Mouse (Mus musculus): ENCODE measurements around the gene 4930539E08Rik. TPM values are rescaled to one million over a fixed set of nuclear protein-coding genes. Genes with fewer than 3 reads are reported as not detected.

The 4930539E08Rik gene
- total RNA-seq, 2 experiments from 2014 or later: 0.96 to 1.4 TPM

- ATAC-seq (replicated peaks; ENCODE audit: poor library complexity): no peak
These were observed 16.9 kb downstream of the 4930539E08Rik start for GRCm38 (mm10) chr17:28898249-28898648.

- no peak for ATAC-seq (replicated peaks; ENCODE audit: poor library complexity)
These were observed 17.3 kb downstream of the 4930539E08Rik start for GRCm38 (mm10) chr17:28897817-28898216.

GRCm38 (mm10) chr17:28896095-28896780 is 18.9 kb downstream of the 4930539E08Rik start:
- 0 out of 2 replicates have a peak, but pooled peaks have one; percentile 44 for ATAC-seq (replicated peaks; ENCODE audit: poor library complexity)

DNA sequence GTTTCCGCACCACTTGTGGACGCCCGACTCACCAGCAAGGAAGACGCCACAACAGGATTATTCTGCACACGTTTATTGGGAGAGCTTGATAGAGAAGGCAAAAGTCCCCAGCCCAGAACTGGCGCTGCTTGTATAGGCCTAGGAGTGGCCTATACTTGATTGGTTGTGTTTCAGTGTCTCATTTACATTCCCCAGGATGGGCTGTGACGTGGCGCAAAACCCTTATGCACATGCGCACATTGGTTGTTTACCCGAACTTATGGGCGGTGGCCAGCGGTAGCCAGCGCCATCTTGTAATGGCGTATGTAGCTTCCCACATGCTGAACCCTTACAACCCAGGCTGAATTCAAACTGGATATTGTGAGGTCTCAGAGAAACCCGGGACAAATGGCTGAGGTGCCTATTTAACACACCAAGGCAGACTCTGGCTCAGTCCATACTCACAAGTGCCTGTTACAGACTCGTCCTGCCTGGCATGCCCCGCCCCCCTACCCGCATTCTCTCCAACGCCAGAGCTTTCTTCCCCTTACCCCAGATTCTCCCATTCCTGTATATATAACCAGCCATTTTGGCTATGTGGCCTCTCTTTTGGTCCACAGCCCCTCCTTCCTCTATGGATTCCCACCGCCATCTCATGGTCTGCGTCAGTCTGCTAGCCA is 19.8 kb downstream of the 4930539E08Rik start:
- ATAC-seq (replicated peaks; ENCODE audit: poor library complexity): no peak

DNA sequence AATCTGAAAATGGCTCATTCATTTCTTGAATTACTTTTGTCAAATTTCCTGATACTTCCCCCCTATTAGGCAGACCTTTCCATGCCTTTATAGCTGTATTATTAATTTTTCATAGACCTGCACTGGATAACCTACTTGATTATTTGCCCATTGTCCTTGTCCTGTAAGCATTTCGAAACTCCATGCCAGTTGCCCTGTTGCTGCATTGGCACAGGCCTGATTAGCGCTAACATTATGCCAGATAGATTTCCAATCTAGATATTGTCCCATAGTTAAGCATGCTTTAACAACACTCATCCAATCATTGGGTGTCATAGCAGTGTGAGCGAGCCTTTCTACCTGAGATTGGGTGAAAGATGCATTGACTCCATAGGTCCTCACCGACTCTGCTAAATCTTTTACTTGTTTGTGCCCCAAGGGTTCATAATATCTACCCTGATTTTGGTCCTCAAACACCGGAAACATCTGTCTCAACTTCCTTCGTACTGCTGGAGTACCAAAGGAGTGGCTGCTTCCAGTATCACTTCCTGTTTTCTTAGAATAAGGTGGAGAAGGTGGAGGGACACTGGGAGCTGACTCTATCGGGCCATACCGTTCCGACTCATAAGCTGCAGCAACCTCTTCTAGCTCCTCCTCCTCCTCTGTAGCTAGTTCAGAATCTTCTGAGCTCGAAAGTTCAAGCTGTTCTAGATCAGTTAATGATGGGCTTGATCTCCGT is 20.9 kb downstream of the 4930539E08Rik start:
- peak; percentile 76 for ATAC-seq (replicated peaks; ENCODE audit: poor library complexity)

GRCm38 (mm10) chr17:28886266-28886665 is 28.9 kb downstream of the 4930539E08Rik start:
- no peak for ATAC-seq (replicated peaks; ENCODE audit: poor library complexity)

DNA sequence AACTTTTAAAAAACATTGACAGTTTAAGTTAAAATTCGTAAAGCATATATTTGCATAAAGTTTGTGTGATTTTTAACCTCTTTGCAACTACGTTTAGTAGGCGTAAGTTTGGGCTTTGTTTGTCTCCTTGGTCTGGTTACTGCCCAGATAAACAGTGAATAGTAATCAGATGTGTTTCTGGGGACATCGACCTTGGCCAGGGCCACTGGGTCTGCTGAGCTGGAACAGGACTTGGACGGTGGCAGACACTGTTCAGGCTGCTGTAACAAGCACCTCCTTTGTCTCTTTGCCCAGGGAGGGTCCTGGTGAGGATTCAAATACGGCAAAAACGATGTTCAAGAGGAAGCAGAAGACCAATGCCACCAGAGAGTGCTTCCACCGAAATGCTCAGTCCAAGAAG is 29.9 kb downstream of the 4930539E08Rik start:
- ATAC-seq (replicated peaks; ENCODE audit: poor library complexity): no peak

DNA sequence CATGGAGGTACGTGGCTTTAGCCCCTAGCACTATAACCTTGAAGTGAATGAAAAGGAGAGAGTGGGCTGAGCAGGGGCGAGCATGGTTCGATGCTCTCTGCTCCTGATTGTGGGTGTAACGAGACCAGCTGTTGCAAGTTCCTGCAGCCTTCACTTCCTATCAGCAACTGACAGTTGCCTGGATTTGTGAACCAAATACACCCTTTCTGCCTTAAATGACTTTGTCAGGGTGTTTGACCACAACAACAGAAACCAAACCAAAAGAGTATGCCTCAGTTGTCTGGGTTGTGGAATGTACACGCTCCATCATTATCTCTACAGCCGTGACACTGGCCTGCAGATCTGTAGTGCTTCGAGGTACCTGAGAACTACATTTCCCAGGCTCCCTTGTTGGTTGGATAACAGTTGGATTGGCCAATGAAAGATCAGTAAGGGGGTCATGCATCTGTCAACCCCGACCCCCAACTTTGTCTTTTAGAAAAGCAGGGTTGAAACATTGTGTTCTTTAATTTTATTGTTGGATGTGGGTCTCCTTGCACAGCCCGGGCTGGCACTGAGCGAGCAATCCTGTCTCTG is 31.1 kb downstream of the 4930539E08Rik start:
- peak; percentile 23; the same call in 1 of the 2 replicates for ATAC-seq (replicated peaks; ENCODE audit: poor library complexity)

- no peak for ATAC-seq (replicated peaks; ENCODE audit: poor library complexity)
These were observed 32.3 kb downstream of the 4930539E08Rik start for GRCm38 (mm10) chr17:28882810-28883209.

DNA sequence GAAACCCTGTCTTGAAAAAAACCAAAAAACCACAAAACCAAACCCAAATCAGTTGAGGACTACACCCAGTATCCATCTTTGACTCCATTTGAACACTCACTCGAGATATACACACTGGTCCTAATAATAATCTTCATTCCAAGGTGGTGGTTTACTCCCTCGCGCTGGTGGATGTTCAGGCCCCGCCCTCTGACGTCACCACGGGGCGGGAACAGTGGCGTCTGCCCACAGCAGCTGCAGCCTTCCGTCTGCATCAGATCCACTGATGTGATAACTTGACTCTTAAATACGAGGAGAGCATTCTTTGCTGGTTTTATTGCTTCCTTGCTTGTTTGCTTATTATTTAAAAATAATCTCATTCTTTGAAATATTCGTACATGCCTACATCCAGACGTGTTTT is 32.8 kb downstream of the 4930539E08Rik start:
- peak; percentile 95 for ATAC-seq (replicated peaks; ENCODE audit: poor library complexity)

- peak; percentile 65 for ATAC-seq (replicated peaks; ENCODE audit: poor library complexity)
These were observed 35.2 kb downstream of the 4930539E08Rik start for GRCm38 (mm10) chr17:28879931-28880391.

- peak; percentile 70 for ATAC-seq (replicated peaks; ENCODE audit: poor library complexity)
These were observed 38.3 kb downstream of the 4930539E08Rik start for GRCm38 (mm10) chr17:28876821-28877220.

GRCm38 (mm10) chr17:28876331-28876730 is 38.8 kb downstream of the 4930539E08Rik start:
- no peak for ATAC-seq (replicated peaks; ENCODE audit: poor library complexity)

GRCm38 (mm10) chr17:28875316-28875715 is 39.8 kb downstream of the 4930539E08Rik start:
- ATAC-seq (replicated peaks; ENCODE audit: poor library complexity): no peak

DNA sequence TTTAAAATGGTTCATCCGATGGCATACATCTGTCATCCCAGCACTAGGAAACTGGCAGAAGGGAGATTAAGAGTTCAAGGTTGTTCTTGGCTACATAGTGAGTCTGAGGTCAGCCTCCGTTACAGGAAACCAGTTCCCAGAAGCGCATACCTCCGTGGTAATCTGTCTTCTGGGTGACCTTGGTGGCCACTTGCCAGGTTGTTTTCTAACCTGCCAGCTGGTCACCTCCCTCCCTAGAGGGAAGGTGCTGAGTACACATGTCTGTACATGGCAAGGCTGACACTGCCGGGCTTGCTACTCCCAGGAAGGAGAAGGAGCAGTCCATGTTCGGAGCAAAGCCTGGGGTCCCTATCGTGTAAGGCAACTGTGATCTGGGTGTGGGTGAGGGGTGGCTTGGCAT is 40.3 kb downstream of the 4930539E08Rik start:
- ATAC-seq (replicated peaks; ENCODE audit: poor library complexity): no peak

GRCm38 (mm10) chr17:28874216-28874615 is 40.9 kb downstream of the 4930539E08Rik start:
- ATAC-seq (replicated peaks; ENCODE audit: poor library complexity): no peak

- ATAC-seq (replicated peaks; ENCODE audit: poor library complexity): peak; percentile 32
These were observed 42.8 kb downstream of the 4930539E08Rik start for GRCm38 (mm10) chr17:28872322-28872721.

DNA sequence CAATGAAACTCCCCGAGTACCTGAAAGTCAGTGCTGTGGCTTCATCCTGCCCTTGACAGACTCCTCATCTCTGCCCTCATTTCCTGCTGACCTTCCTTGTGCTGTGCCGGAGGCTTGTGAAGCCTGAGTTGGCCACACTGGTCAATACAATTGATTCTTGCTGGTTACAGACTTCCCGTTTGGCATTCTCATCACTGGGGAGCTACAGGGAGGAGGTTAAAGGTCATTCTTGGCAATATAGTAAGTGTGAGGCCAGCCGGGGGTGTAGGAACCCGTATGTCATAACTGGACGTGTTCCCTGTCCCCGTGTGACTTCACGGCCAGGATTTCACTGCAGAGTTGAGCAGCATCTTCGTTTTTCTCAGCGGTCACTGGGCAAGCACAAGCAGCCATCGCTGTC is 43.3 kb downstream of the 4930539E08Rik start:
- no peak for ATAC-seq (replicated peaks; ENCODE audit: poor library complexity)

- no peak for ATAC-seq (replicated peaks; ENCODE audit: poor library complexity)
These were observed 44.7 kb downstream of the 4930539E08Rik start for GRCm38 (mm10) chr17:28870435-28870834.

DNA sequence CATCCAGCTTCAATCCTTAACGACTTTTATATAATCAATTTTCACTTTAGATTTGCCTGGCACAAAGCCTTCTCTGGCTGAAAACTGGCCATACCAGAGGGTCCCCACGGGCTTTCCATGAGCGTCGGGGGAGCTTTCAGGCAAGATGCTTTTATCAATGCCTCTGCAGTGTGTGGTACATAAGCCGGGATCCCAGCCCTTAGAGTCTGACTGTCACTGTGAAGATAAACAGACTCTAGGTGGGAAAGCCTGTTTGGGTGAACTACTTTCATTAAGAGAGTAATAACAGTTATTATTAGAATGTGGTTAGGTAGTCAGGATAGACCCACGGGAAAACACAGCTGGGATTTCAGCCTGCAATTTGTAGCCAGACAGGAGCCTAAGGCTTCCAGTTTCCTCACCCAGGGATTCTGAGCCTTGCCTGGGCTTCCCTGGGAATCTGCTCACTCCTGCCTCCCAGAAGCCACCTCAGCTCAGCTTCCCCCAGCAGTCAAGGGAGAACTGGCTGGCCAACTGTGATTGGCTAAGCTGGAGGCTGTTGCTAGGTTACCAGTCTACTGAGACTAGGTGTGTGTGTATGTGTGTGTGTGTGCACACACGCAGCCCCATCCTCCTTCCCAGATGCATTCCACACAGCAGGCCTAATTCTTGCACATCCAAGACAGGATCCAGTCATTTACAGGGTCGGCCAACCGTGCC is 45.6 kb downstream of the 4930539E08Rik start:
- ATAC-seq (replicated peaks; ENCODE audit: poor library complexity): no peak

- peak; percentile 37; the same call in 1 of the 2 replicates for ATAC-seq (replicated peaks; ENCODE audit: poor library complexity)
These were observed 47.7 kb downstream of the 4930539E08Rik start for GRCm38 (mm10) chr17:28867381-28867780.

All from megakaryocyte progenitor cell, adult 5-6 weeks (primary cell).